Mouse (Mus musculus): ENCODE measurements around the gene Dhrs9. TPM values are rescaled to one million over a fixed set of nuclear protein-coding genes. Genes with fewer than 3 reads are reported as not detected.
"Not testable (repeated sequence)": the region's sequence is repeated elsewhere in the genome, so short reads cannot be mapped to it uniquely, and the experiment has no call there.

The Dhrs9 gene
- not detected in 2 replicates for polyA plus RNA-seq (2014; fragmentation: Nextera tagmentation; extraction: Ambion mirVana)

- Histone ChIP-seq H3K9ac (replicated peaks; ENCODE audit: low read depth, low read length) (no peak within 1 kb of the TSS), H3K4me1 (ENCODE audit: control insufficient read depth, insufficient read depth, low read length) (no peaks in the 10 kb centered on the region), H3K36me3 (ENCODE audit: control insufficient read depth, insufficient read depth, low read length) (no peaks in the 10 kb centered on the region), H3K4me2 (ENCODE audit: low read depth, low read length) (no peak within 1 kb of the TSS), H3K9me3 (ENCODE audit: control insufficient read depth, low read length) (no peaks in the 10 kb centered on the region), H3K4me3 (ENCODE audit: low read depth, low read length) (no peak within 1 kb of the TSS), H3K27ac (ENCODE audit: low read depth, low read length) (no peak within 1 kb of the TSS), H3K27me3 (ENCODE audit: control insufficient read depth, insufficient read depth, low read length) (no peaks in the 10 kb centered on the region)
- no peak for ATAC-seq (ENCODE audit: low read depth)
- WGBS = 84% methylated on average over 13 of the region's 13 CpGs
These were observed at the start of gene Dhrs9 for GRCm38 (mm10) chr2:69380281-69380680. Dhrs9 (plus strand) TSS chr2:69380445.

GRCm38 (mm10) chr2:69331523-69331922 lies 48.7 kb upstream of the Dhrs9 start:
- ATAC-seq (ENCODE audit: low read depth); H3K27ac ChIP-seq (ENCODE audit: low read depth, low read length): not testable (repeated sequence)
- WGBS = 95% methylated on average over 5 of the region's 6 CpGs

GRCm38 (mm10) chr2:69341506-69341905 lies 38.7 kb upstream of the Dhrs9 start:
- no peaks in the 10 kb centered on the region for H3K36me3 ChIP-seq (ENCODE audit: control insufficient read depth, insufficient read depth, low read length)
- ATAC-seq (ENCODE audit: low read depth) = no peak
- no peak overlapping the region for H3K9ac ChIP-seq (replicated peaks; ENCODE audit: low read depth, low read length)
- H3K27ac ChIP-seq (ENCODE audit: low read depth, low read length) = no peak overlapping the region
- WGBS = 95% methylated on average over 6 of the region's 6 CpGs
- no peaks in the 10 kb centered on the region for H3K4me1 ChIP-seq (ENCODE audit: control insufficient read depth, insufficient read depth, low read length)
- no peaks in the 10 kb centered on the region for H3K9me3 ChIP-seq (ENCODE audit: control insufficient read depth, low read length)
- no peak overlapping the region for H3K4me3 ChIP-seq (ENCODE audit: low read depth, low read length)
- H3K4me2 ChIP-seq (ENCODE audit: low read depth, low read length) = no peak overlapping the region
- H3K27me3 ChIP-seq (ENCODE audit: control insufficient read depth, insufficient read depth, low read length) = no peaks in the 10 kb centered on the region

More at GRCm38 (mm10) chr2:69331523-69331922, 48.7 kb upstream of the Dhrs9 start:
- H3K4me2 ChIP-seq (ENCODE audit: low read depth, low read length); H3K9me3 ChIP-seq (ENCODE audit: control insufficient read depth, low read length); H3K4me3 ChIP-seq (ENCODE audit: low read depth, low read length); H3K27me3 ChIP-seq (ENCODE audit: control insufficient read depth, insufficient read depth, low read length); H3K4me1 ChIP-seq (ENCODE audit: control insufficient read depth, insufficient read depth, low read length); H3K36me3 ChIP-seq (ENCODE audit: control insufficient read depth, insufficient read depth, low read length); H3K9ac ChIP-seq (replicated peaks; ENCODE audit: low read depth, low read length): not testable (repeated sequence)

- no peak within 1 kb of the TSS for H3K4me3 ChIP-seq (ENCODE audit: low read depth, low read length)
- 91% methylated on average over 9 of the region's 9 CpGs for WGBS
- ATAC-seq (ENCODE audit: low read depth) = no peak
- H3K27me3 ChIP-seq (ENCODE audit: control insufficient read depth, insufficient read depth, low read length) = no peaks in the 10 kb centered on the region
- H3K9ac ChIP-seq (replicated peaks; ENCODE audit: low read depth, low read length) = no peak within 1 kb of the TSS
- H3K36me3 ChIP-seq (ENCODE audit: control insufficient read depth, insufficient read depth, low read length) = no peaks in the 10 kb centered on the region
- no peak within 1 kb of the TSS for H3K4me2 ChIP-seq (ENCODE audit: low read depth, low read length)
- H3K9me3 ChIP-seq (ENCODE audit: control insufficient read depth, low read length) = no peaks in the 10 kb centered on the region
- H3K27ac ChIP-seq (ENCODE audit: low read depth, low read length) = no peak within 1 kb of the TSS
- H3K4me1 ChIP-seq (ENCODE audit: control insufficient read depth, insufficient read depth, low read length) = no peaks in the 10 kb centered on the region
These were observed 37.6 kb upstream of the Dhrs9 start, which contains the start of gene Abcb11 for GRCm38 (mm10) chr2:69342496-69343221. Abcb11 (minus strand) TSS chr2:69342616.

DNA sequence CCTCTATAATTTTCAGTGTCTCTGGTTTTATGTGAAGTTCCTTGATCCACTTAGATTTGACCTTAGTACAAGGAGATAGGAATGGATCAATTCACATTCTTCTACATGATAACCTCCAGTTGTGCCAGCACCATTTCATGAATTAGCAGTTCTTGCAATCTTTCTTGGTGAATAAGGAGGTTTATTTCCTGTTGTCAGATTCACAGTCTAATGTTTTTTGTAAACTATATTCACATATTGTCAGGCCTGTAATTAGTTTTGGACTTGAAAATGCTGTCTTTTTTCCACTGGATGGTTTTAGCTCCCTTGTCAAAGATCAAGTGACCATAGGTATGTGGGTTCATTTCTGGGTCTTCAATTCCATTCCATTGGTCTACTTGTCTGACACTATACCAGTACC lies 24.8 kb upstream of the Dhrs9 start:
- H3K36me3 ChIP-seq (ENCODE audit: control insufficient read depth, insufficient read depth, low read length); H3K4me1 ChIP-seq (ENCODE audit: control insufficient read depth, insufficient read depth, low read length); H3K9ac ChIP-seq (replicated peaks; ENCODE audit: low read depth, low read length); H3K27ac ChIP-seq (ENCODE audit: low read depth, low read length); H3K4me3 ChIP-seq (ENCODE audit: low read depth, low read length); H3K27me3 ChIP-seq (ENCODE audit: control insufficient read depth, insufficient read depth, low read length); H3K9me3 ChIP-seq (ENCODE audit: control insufficient read depth, low read length); H3K4me2 ChIP-seq (ENCODE audit: low read depth, low read length): not testable (repeated sequence)
- ATAC-seq (ENCODE audit: low read depth) = peak; percentile 100

DNA sequence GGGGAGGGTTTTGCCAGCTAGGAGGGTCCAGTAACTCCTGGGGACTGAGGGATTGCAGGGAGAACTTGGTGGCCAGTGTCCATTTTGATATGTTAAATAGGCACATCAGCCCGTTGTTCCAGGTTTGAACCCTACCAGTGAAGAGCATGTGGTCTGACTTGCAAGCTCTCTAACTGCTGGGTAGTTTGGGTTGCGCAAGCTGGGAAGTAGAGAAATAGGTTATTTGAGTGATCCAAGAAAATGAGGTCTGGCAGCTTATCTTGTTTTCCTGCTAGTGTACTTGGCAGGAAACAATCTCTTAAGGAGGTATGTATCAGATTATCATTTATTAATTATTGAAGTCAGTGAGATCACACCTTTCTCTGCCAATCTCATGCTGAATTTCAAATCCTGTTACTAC lies 15.4 kb upstream of the Dhrs9 start:
- no peak for ATAC-seq (ENCODE audit: low read depth)
- Histone ChIP-seq H3K27ac (ENCODE audit: low read depth, low read length) (no peak overlapping the region), H3K4me3 (ENCODE audit: low read depth, low read length) (no peak overlapping the region), H3K4me2 (ENCODE audit: low read depth, low read length) (no peak overlapping the region), H3K9me3 (ENCODE audit: control insufficient read depth, low read length) (no peaks in the 10 kb centered on the region), H3K27me3 (ENCODE audit: control insufficient read depth, insufficient read depth, low read length) (no peaks in the 10 kb centered on the region), H3K4me1 (ENCODE audit: control insufficient read depth, insufficient read depth, low read length) (no peaks in the 10 kb centered on the region), H3K36me3 (ENCODE audit: control insufficient read depth, insufficient read depth, low read length) (no peaks in the 10 kb centered on the region), H3K9ac (replicated peaks; ENCODE audit: low read depth, low read length) (no peak overlapping the region)
- 88% methylated on average over 2 of the region's 2 CpGs for WGBS

DNA sequence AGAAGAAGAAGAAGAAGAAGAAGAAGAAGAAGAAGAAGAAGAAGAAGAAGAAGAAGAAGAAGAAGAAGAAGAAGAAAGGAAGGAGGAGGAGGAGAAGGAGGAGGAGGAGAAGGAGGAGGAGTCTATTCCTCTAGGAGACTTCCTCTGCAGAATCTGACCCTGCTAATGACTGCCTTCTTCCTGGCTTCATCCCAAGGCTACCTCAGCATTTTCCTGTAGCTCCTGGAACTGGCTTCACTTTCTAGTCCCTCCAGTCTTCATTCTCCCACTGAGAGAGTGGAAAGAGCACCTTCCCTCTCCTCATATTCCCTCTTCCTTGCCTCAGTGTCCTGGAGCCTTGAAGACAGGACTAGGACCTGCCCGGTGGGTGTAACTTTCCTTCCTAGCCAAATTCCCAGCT lies 15.0 kb upstream of the Dhrs9 start:
- Histone ChIP-seq H3K9me3 (ENCODE audit: control insufficient read depth, low read length) (no peaks in the 10 kb centered on the region), H3K4me3 (ENCODE audit: low read depth, low read length) (no peak overlapping the region), H3K27me3 (ENCODE audit: control insufficient read depth, insufficient read depth, low read length) (no peaks in the 10 kb centered on the region), H3K4me2 (ENCODE audit: low read depth, low read length) (no peak overlapping the region), H3K4me1 (ENCODE audit: control insufficient read depth, insufficient read depth, low read length) (no peaks in the 10 kb centered on the region), H3K36me3 (ENCODE audit: control insufficient read depth, insufficient read depth, low read length) (no peaks in the 10 kb centered on the region), H3K27ac (ENCODE audit: low read depth, low read length) (no peak overlapping the region), H3K9ac (replicated peaks; ENCODE audit: low read depth, low read length) (no peak overlapping the region)
- no peak for ATAC-seq (ENCODE audit: low read depth)
- 94% methylated on average over 1 of the region's 1 CpGs for WGBS

- 95% methylated on average over 2 of the region's 2 CpGs for WGBS
- ATAC-seq (ENCODE audit: low read depth) = no peak
- Histone ChIP-seq H3K4me3 (ENCODE audit: low read depth, low read length) (no peak overlapping the region), H3K27me3 (ENCODE audit: control insufficient read depth, insufficient read depth, low read length) (no peaks in the 10 kb centered on the region), H3K9me3 (ENCODE audit: control insufficient read depth, low read length) (no peaks in the 10 kb centered on the region), H3K4me2 (ENCODE audit: low read depth, low read length) (no peak overlapping the region), H3K4me1 (ENCODE audit: control insufficient read depth, insufficient read depth, low read length) (no peaks in the 10 kb centered on the region), H3K9ac (replicated peaks; ENCODE audit: low read depth, low read length) (no peak overlapping the region), H3K27ac (ENCODE audit: low read depth, low read length) (no peak overlapping the region), H3K36me3 (ENCODE audit: control insufficient read depth, insufficient read depth, low read length) (no peaks in the 10 kb centered on the region)
These were observed 3.5 kb upstream of the Dhrs9 start for GRCm38 (mm10) chr2:69376780-69377179.

- H3K4me2 ChIP-seq (ENCODE audit: low read depth, low read length) = no peak overlapping the region
- H3K4me1 ChIP-seq (ENCODE audit: control insufficient read depth, insufficient read depth, low read length) = no peaks in the 10 kb centered on the region
- H3K4me3 ChIP-seq (ENCODE audit: low read depth, low read length) = no peak overlapping the region
- H3K27me3 ChIP-seq (ENCODE audit: control insufficient read depth, insufficient read depth, low read length) = no peaks in the 10 kb centered on the region
- no peaks in the 10 kb centered on the region for H3K9me3 ChIP-seq (ENCODE audit: control insufficient read depth, low read length)
- 74% methylated on average over 1 of the region's 1 CpGs for WGBS
- ATAC-seq (ENCODE audit: low read depth) = no peak
- no peaks in the 10 kb centered on the region for H3K36me3 ChIP-seq (ENCODE audit: control insufficient read depth, insufficient read depth, low read length)
- no peak overlapping the region for H3K9ac ChIP-seq (replicated peaks; ENCODE audit: low read depth, low read length)
- no peak overlapping the region for H3K27ac ChIP-seq (ENCODE audit: low read depth, low read length)
These were observed 444 bp upstream of the Dhrs9 start for GRCm38 (mm10) chr2:69379801-69380200.

All from neural tube, embryonic 14.5 days (tissue).